Mouse (Mus musculus): ENCODE data around the gene Gm11563. TPM values are rescaled to one million over a fixed set of nuclear protein-coding genes. Genes with fewer than 3 reads are reported as not detected.

Gene Gm11563
- not detected for total RNA-seq (2023)

DNA sequence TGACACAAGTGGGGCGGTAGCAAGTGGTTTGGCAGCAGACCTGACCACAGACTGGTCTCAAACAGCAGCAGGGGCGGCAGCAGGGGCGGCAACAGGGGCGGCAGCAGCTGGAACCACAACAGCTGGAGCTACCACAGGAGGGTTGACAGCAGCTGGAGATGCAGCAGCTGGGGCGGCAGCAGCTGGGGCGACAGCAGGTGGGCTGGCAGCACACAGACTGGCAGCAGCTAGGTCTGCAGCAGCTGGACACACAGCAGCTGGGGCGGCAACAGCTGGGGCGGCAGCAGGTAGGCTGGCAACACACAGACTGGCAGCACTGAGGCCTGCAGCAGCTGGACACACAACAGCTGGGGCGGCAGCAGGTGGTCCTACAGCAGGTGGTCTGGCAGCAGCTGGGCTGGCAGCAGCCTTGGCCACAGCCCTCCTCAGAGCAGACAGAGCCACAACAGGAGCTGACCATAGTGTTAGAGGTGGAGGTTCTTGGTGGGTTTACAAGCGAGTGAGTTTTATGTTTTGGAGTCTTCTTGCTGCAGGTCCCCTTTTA, at the start of gene Gm11563:
Gene Gm11563, minus strand, starts transcription at position 494 of the 544 bp plus-strand sequence.

DNA sequence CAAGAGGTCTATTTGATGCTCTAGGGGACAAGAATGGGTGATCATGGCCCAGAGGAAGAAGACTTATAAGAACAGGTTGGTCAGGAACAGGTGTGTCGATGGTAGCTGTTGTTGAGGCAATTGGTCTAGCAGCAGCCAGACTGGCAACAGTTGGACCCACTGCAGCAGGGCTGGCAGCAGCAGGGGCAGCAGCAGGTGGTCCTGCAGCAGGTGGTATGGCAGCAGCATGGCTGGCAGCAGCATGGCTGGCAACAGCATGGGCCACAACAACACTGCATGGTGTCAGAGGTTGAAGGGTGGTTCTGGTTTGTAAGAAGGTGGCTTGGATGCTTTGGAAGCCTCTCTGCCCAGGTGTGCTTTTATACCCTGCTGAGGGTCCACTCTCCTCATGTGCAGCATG, 31.7 kb upstream of the Gm11563 start, which contains the start of gene Gm14190:
Gene Gm14190, minus strand, starts transcription at position 278 of the 400 bp plus-strand sequence.

GRCm38 (mm10) chr11:99665860-99666259, 7.1 kb upstream of the Gm11563 start, which contains the start of gene Krtap4-6:
Gene Krtap4-6, minus strand, starts transcription at chr11:99665960.

DNA sequence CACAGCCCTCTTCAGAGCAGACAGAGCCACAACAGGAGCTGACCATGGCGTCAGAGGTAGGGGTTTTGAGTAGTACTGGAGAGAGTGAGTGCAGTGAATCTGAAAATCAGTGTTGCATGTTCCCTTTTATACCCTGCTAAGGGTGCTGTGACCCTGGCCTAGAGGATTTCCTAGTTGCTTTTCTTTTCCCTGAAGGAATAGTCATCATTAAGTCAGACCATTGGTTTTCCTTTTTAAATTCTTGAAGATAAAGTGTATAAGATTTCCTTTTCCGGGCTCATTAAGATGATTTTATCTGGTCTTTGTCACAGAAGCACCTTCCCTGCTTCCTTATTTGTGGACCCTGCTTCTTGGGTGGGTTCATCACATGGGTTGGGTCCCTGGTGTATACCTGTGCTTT, 8.6 kb downstream of the Gm11563 start, which contains the start of gene Gm11555:
Gene Gm11555, minus strand, starts transcription at position 101 of the 400 bp plus-strand sequence.

DNA sequence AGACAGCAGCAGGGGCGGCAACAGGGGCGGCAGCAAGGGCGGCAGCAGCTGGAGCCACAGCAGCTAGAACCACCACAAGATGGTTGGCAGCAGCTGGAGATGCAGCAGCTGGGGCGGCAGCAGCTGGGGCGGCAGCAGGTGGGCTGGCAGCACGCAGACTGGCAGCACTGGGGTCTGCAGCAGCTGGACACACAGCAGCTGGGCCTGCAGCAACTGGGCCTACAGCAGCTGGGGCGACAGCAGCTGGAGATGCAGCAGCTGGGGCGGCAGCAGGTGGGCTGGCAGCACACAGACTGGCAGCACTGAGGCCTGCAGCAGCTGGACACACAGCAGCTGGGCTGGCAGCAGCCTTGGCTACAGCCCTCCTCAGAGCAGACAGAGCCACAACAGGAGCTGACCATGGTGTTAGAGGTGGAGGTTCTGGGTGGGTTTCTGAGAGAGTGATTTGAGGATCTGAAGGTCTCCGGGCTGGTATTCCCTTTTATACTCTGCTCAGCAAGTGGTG, 15.1 kb downstream of the Gm11563 start, which contains the start of gene Krtap4-7:
Gene Krtap4-7, minus strand, starts transcription at position 455 of the 505 bp plus-strand sequence.

DNA sequence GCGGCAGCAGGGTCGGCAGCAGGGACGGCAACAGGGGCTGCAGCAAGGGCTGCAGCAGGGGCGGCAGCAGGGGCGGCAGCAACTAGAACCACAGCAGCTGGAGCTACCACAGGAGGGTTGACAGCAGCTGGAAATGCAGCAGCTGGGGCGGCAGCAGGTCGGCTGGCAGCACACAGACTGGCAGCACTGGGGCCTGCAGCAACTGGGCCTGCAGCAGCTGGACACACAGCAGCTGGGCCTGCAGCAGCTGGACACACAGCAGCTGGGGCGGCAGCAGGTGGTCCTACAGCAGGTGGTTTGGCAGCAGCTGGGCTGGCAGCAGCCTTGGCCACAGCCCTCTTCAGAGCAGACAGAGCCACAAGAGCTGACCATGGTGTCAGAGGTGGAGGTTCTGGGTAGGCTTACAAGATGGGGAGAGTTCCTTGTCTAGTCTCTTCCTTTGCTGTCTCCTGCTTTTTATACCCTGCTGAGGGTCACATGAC, 24.1 kb downstream of the Gm11563 start, which contains the start of gene Krtap4-2:
Gene Krtap4-2, minus strand, starts transcription at position 432 of the 482 bp plus-strand sequence.

GRCm38 (mm10) chr11:99628138-99628537, 30.6 kb downstream of the Gm11563 start, which contains the start of gene Krtap4-1:
Gene Krtap4-1, minus strand, starts transcription at chr11:99628238.

GRCm38 (mm10) chr11:99620335-99620734, 38.4 kb downstream of the Gm11563 start, which contains the start of gene Gm11562:
Gene Gm11562, minus strand, starts transcription at chr11:99620435.

DNA sequence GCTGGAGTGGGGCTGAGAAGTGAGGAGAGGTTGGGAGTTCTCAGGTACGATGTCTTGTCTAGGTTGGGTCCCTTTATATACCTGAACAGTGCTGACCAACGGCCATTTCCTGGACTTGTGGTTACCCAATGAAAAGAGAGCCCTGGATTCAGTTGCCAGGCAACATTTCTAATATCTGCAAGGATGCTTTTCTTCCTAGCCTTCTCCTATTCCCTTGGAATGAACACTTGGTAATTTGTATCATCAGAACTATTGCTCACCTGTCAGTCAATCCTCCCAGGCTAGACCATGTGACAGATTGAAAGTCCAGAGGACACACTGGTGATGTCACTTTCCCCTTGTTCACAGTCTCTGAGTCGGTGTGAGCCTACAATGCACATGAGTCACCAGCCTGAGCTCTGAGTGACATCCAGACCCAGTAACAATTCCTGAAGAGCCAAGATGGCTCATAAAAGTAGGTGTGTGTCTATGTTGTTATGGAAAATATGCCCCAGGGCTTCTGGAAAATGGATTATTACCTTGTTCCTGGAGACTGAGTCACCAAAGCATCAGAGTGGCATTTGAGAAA, 43.9 kb downstream of the Gm11563 start, which contains the start of gene Krtap2-4:
Gene Krtap2-4, minus strand, starts transcription at position 51 of the 568 bp plus-strand sequence.

DNA sequence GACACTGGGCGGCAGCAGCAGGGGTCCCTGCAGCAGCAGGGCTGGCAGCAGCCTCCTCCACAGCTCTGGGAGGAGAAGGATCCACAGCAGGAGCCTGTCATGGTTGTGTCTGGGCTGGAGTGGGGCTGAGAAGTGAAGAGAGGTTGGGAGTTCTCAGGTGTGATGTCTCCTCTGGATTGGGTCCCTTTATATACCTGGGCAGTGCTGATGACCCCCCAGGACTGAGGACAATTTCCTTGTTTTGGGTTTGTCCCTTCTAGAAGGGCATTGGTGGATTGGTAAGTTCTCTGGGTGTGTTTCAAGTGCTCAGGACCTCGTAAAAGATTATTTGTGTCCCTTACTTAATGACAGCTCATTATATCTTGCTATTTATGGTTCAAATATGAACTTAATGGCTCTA, 48.7 kb downstream of the Gm11563 start, which contains the start of gene Gm11937:
Gene Gm11937, minus strand, starts transcription at position 101 of the 400 bp plus-strand sequence.

Other genes with a start within 250 kb of the Gm11563 start
- not detected for gene Krt12, start 236.7 kb downstream of the Gm11563 start, total RNA-seq (2023)
- not detected for gene Krt20, start 220.8 kb downstream of the Gm11563 start, total RNA-seq (2023)
- gene Krt23, start 165.8 kb downstream of the Gm11563 start, total RNA-seq (2023) = not detected
- not detected for gene Krt39, start 137.6 kb downstream of the Gm11563 start, total RNA-seq (2023)
- not detected for gene Krt40, start 115.8 kb downstream of the Gm11563 start, total RNA-seq (2023)
- gene Krtap3-3, start 108.1 kb downstream of the Gm11563 start, total RNA-seq (2023) = not detected
- gene Krtap3-2, start 102.1 kb downstream of the Gm11563 start, total RNA-seq (2023) = not detected
- not detected for gene Gm11939, start 99.5 kb downstream of the Gm11563 start, total RNA-seq (2023)
- gene Krtap3-1, start 92.3 kb downstream of the Gm11563 start, total RNA-seq (2023) = not detected
- not detected for gene Krtap1-5, start 77.9 kb downstream of the Gm11563 start, total RNA-seq (2023)
- gene Krtap1-4, start 75.3 kb downstream of the Gm11563 start, total RNA-seq (2023) = not detected
- gene Krtap1-3, start 67.6 kb downstream of the Gm11563 start, total RNA-seq (2023) = not detected
- gene Krtap9-3, start 60.9 kb downstream of the Gm11563 start, total RNA-seq (2023) = not detected
- not detected for gene Gm11938, start 55.7 kb downstream of the Gm11563 start, total RNA-seq (2023)
- gene Gm11937, start 48.8 kb downstream of the Gm11563 start, total RNA-seq (2023) = not detected
- not detected for gene Krtap2-4, start 44.1 kb downstream of the Gm11563 start, total RNA-seq (2023)
- not detected for gene Gm11562, start 38.5 kb downstream of the Gm11563 start, total RNA-seq (2023)
- not detected for gene Krtap4-1, start 30.7 kb downstream of the Gm11563 start, total RNA-seq (2023)
- gene Krtap4-2, start 23.9 kb downstream of the Gm11563 start, total RNA-seq (2023) = not detected
- not detected for gene Krtap4-7, start 14.9 kb downstream of the Gm11563 start, total RNA-seq (2023)
- not detected for gene Gm11555, start 8.7 kb downstream of the Gm11563 start, total RNA-seq (2023)
- gene Krtap4-6, start 7.0 kb upstream of the Gm11563 start, total RNA-seq (2023) = not detected
- gene Gm14190, start 31.8 kb upstream of the Gm11563 start, total RNA-seq (2023) = not detected
- not detected for gene Gm14180, start 75.3 kb upstream of the Gm11563 start, total RNA-seq (2023)
- gene Gm11595, start 114.0 kb upstream of the Gm11563 start, total RNA-seq (2023) = not detected
- not detected for gene Krtap4-8, start 121.7 kb upstream of the Gm11563 start, total RNA-seq (2023)
- gene Krtap4-9, start 126.2 kb upstream of the Gm11563 start, total RNA-seq (2023) = not detected
- gene Gm11596, start 134.5 kb upstream of the Gm11563 start, total RNA-seq (2023) = not detected
- not detected for gene Gm11569, start 140.0 kb upstream of the Gm11563 start, total RNA-seq (2023)
- gene Gm11554, start 145.5 kb upstream of the Gm11563 start, total RNA-seq (2023) = not detected
- gene Krtap4-13, start 150.9 kb upstream of the Gm11563 start, total RNA-seq (2023) = not detected
- not detected for gene Gm11564, start 156.7 kb upstream of the Gm11563 start, total RNA-seq (2023)
- not detected for gene 2300003K06Rik, start 179.1 kb upstream of the Gm11563 start, total RNA-seq (2023)
- not detected for gene Krtap4-16, start 192.6 kb upstream of the Gm11563 start, total RNA-seq (2023)
- not detected for gene Gm11568, start 199.0 kb upstream of the Gm11563 start, total RNA-seq (2023)
- gene Gm11559, start 205.5 kb upstream of the Gm11563 start, total RNA-seq (2023) = not detected
- not detected for gene Krtap9-1, start 214.4 kb upstream of the Gm11563 start, total RNA-seq (2023)
- not detected for gene Gm11567, start 220.2 kb upstream of the Gm11563 start, total RNA-seq (2023)
- gene Krtap31-1, start 249.0 kb upstream of the Gm11563 start, total RNA-seq (2023) = not detected